Mouse (Mus musculus) CH12.LX (cell line): ENCODE measurements around the gene Cept1. TPM values are rescaled to one million over a fixed set of nuclear protein-coding genes. Genes with fewer than 3 reads are reported as not detected.
A peak's percentile ranks its signal among the peaks of the same experiment; 100 is the strongest.
"Not testable (repeated sequence)": the region's sequence is repeated elsewhere in the genome, so short reads cannot be mapped to it uniquely, and the experiment has no call there.

Experiments
- DNase-seq: peaks from one replicate; pipeline ENCODE4 v3.0.0-alpha.2; 2013; ENCODE audit errors: extremely low read depth
- H3K27ac ChIP-seq: 2 replicates; pipeline ENCODE4 v1.5.1; 2012; ENCODE audit warnings: low read depth, mild to moderate bottlenecking, control low read depth, moderate library complexity; ENCODE audit not compliant: insufficient read depth
- H3K27me3 ChIP-seq: replicated peaks from 2 replicates; pipeline ENCODE3; 2012; ENCODE audit warnings: inconsistent platforms
- H3K36me3 ChIP-seq, 2 experiments: replicated peaks in 1 of 2; 2 replicates each; pipeline versions ENCODE3 to v1.6.1; 2012; ENCODE audit warnings: inconsistent platforms in 1 of 2, low read length in 1 of 2, mild to moderate bottlenecking in 1 of 2, mixed read lengths in 1 of 2, moderate library complexity in 1 of 2; ENCODE audit not compliant: control insufficient read depth in 1 of 2, insufficient read depth in 1 of 2
- H3K4me1 ChIP-seq, 2 experiments: 2 replicates each; pipeline ENCODE4 v1.6.1; 2012; ENCODE audit warnings: inconsistent platforms in 1 of 2, moderate library complexity in 1 of 2; ENCODE audit not compliant: insufficient read depth in 2 of 2, control insufficient read depth in 1 of 2
- H3K4me2 ChIP-seq: 2 replicates; pipeline ENCODE4 v1.6.1; 2012; ENCODE audit warnings: low read depth, mild to moderate bottlenecking, control low read depth; ENCODE audit not compliant: poor library complexity, insufficient read depth, severe bottlenecking
- H3K4me3 ChIP-seq, 3 experiments: fragments of 150-350 bp in 1 of 3; sonication (generic) in 1 of 3; replicated peaks in 1 of 3; 2 replicates each; pipeline versions ENCODE3 to v1.5.1; 2011 to 2012; ENCODE audit warnings: low read depth in 2 of 3, low read length in 2 of 3, mild to moderate bottlenecking in 2 of 3, moderate library complexity in 2 of 3, control low read depth in 1 of 3, improper control_type of control experiment in 1 of 3, inconsistent platforms in 1 of 3, mixed read lengths in 1 of 3; ENCODE audit not compliant: poor library complexity in 1 of 3
- H3K79me2 ChIP-seq: replicated peaks from 2 replicates; pipeline ENCODE4 v1.6.1; 2012; ENCODE audit warnings: mild to moderate bottlenecking, moderate library complexity; ENCODE audit not compliant: control insufficient read depth, poor library complexity, insufficient read depth, severe bottlenecking; ENCODE audit errors: extremely low read depth
- H3K9ac ChIP-seq: 2 replicates; pipeline ENCODE4 v1.6.1; 2012; ENCODE audit warnings: low read depth, mild to moderate bottlenecking, control low read depth, moderate library complexity; ENCODE audit not compliant: insufficient read depth
- H3K9me3 ChIP-seq: replicated peaks from 2 replicates; pipeline ENCODE3; 2012; ENCODE audit warnings: low read length, inconsistent platforms, mixed read lengths
- CHD1 ChIP-seq: IDR thresholded peaks from 2 replicates; pipeline ENCODE4 v1.6.1; 2012; ENCODE audit warnings: low read depth, low read length, improper control_type of control experiment, inconsistent platforms
- CTCF ChIP-seq, 2 experiments: IDR thresholded peaks in 1 of 2; conservative IDR thresholded peaks in 1 of 2; 2 replicates each; pipeline ENCODE4 v1.5.1; 2011 to 2012; ENCODE audit warnings: low read depth in 2 of 2, low read length in 2 of 2, improper control_type of control experiment in 1 of 2, inconsistent platforms in 1 of 2, mild to moderate bottlenecking in 1 of 2, moderate library complexity in 1 of 2
- GABPA ChIP-seq: IDR thresholded peaks from 2 replicates; pipeline ENCODE4 v1.6.1; 2012; ENCODE audit warnings: low read depth, low read length, improper control_type of control experiment, inconsistent platforms; ENCODE audit not compliant: insufficient replicate concordance
- HCFC1 ChIP-seq: IDR thresholded peaks from 2 replicates; pipeline ENCODE4 v1.6.1; 2012; ENCODE audit warnings: low read depth, mild to moderate bottlenecking, inconsistent platforms, low read length, improper control_type of control experiment
- IRF4 ChIP-seq: IDR thresholded peaks from 2 replicates; pipeline ENCODE4 v1.6.1; 2014; ENCODE audit warnings: low read depth, mild to moderate bottlenecking, inconsistent platforms, low read length, improper control_type of control experiment
- KAT2A ChIP-seq: IDR thresholded peaks from 2 replicates; pipeline ENCODE4 v1.6.1; 2012; ENCODE audit warnings: low read length, improper control_type of control experiment, inconsistent platforms; ENCODE audit not compliant: insufficient replicate concordance
- MAZ ChIP-seq: IDR thresholded peaks from 2 replicates; pipeline ENCODE4 v1.6.1; 2012; ENCODE audit warnings: low read depth, mild to moderate bottlenecking, inconsistent platforms, low read length, improper control_type of control experiment, moderate library complexity
- MEF2A ChIP-seq: IDR thresholded peaks from 2 replicates; pipeline ENCODE4 v1.6.1; 2014; ENCODE audit warnings: low read depth, mild to moderate bottlenecking, inconsistent platforms, low read length, improper control_type of control experiment, borderline replicate concordance
- NELFE ChIP-seq: IDR thresholded peaks from 2 replicates; pipeline ENCODE4 v1.6.1; 2011; ENCODE audit warnings: low read depth, low read length, improper control_type of control experiment
- NRF1 ChIP-seq: IDR thresholded peaks from 2 replicates; pipeline ENCODE4 v1.6.1; 2014; ENCODE audit warnings: low read depth, mild to moderate bottlenecking, inconsistent platforms, low read length, improper control_type of control experiment, moderate library complexity
- POLR2A ChIP-seq: IDR thresholded peaks from 2 replicates; pipeline ENCODE4 v1.6.1; 2011; ENCODE audit warnings: low read depth, mild to moderate bottlenecking, improper control_type of control experiment, low read length
- TBP ChIP-seq: conservative IDR thresholded peaks from 2 replicates; pipeline ENCODE4 v1.6.1; 2011; ENCODE audit warnings: low read depth, low read length, improper control_type of control experiment
- TCF12 ChIP-seq: IDR thresholded peaks from 2 replicates; pipeline ENCODE4 v1.6.1; 2014; ENCODE audit warnings: low read depth, mild to moderate bottlenecking, inconsistent platforms, low read length, improper control_type of control experiment
- ZMIZ1 ChIP-seq: IDR thresholded peaks from 2 replicates; pipeline ENCODE4 v1.6.1; 2012; ENCODE audit warnings: low read depth, mild to moderate bottlenecking, inconsistent platforms, low read length, improper control_type of control experiment
- dilution Hi-C: fragments of 300-500 bp; cut with MboI; formaldehyde crosslinking; loops from 2 replicates; pipeline ENCODE4 v1.14.3; 2020; ENCODE audit warnings: low sequenced_read_pairs; ENCODE audit not compliant: extremely low pct_unique_long_range_greater_than_20kb, extremely low pct_ligation_motif_present
- in situ Hi-C: fragments of 300-500 bp; cut with MboI; formaldehyde crosslinking; loops from 3 replicates; pipeline ENCODE4 v1.14.3; 2019; ENCODE audit warnings: low sequenced_read_pairs, low pct_ligation_motif_present, low pct_unique_long_range_greater_than_20kb, mixed read lengths
- polyA plus RNA-seq: library from polyadenylated mRNA; unstranded; fragments of >175 nt; gene quantifications from 2 replicates; pipeline ENCODE4 v1.2.1, GENCODE M21; 2012; ENCODE audit warnings: low read depth; ENCODE audit not compliant: insufficient read length
- total RNA-seq, 2 experiments: library from RNA; depleted of rRNA; stranded (reverse); fragments of 300-350 nt in 1 of 2; fragments of >200 nt in 1 of 2; gene quantifications; 2 replicates each; pipeline ENCODE4 v1.2.3; 2012 to 2014

Gene Cept1
- 31.3 and 32.7 TPM in 2 replicates for total RNA-seq (2012; rRNA removed)
- 73.8 and 89.6 TPM in 2 replicates for total RNA-seq (2014; rRNA removed)
- 24.4 and 27.7 TPM in 2 replicates for polyA plus RNA-seq

DNA sequence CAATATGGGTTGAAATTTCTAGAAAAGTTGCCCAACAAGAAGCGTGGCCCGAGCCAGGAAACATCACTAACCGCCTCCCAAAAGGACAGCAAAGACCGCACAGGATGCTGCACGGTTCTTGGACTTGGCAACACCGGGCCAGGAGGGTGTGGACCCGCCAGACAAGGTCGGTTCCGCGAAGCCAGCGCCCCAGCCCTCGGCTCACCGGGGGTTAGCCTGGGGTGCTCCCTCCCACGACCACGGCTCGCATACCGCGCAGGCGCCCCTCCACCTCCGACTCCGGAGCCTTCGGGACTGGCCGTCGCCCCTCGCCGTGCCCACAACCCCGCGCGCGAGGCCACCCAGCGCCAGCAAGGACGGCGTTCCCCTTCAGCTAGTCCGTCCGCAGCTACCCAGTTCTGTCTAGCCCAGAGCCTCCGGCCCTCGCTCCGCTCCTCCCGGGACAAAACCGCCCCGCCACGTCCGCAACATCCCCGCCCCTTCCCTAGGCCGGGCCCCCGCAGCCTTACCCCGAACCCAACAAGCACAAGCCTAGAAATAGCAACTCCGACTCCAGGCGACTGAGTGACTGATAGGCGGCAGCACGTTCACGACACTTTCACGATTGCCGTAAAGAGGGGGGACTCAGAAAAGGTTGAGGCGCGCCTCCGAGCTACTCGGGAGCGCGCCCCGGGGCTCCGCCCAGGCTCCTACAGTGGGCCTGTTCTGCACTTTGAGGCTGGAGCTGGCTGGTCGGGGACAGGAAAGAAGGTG is at the start of gene Cept1, which contains the start of gene Dram2:
Gene Cept1 (minus strand): TSS at position 632 of the 753 bp plus-strand sequence.
Gene Dram2 (plus strand): TSS at position 628 of the 753 bp plus-strand sequence.
- peak; percentile 95 for DNase-seq
- Histone ChIP-seq H3K4me1 (peaks cover 7 to 48% of the 10 kb centered on the region in 2 experiments; a peak in 3 of 4 replicates), H3K9ac (peak within 1 kb of the TSS; percentile 88), H3K4me3 (peak within 1 kb of the TSS; percentile 86 to 98 (median 95)), H3K79me2 (peaks cover 41% of the 10 kb centered on the region), H3K27ac (peak within 1 kb of the TSS; percentile 83), H3K36me3 (peaks cover 0 to 11% of the 10 kb centered on the region in 2 experiments), H3K27me3 (no peaks in the 10 kb centered on the region), H3K9me3 (no peaks in the 10 kb centered on the region), H3K4me2 (peak within 1 kb of the TSS; percentile 89)
- dilution Hi-C loops: no loop called here
- TF ChIP-seq POLR2A (peak; percentile 85), TBP (0 out of 2 replicates have a peak, but pooled peaks have one; percentile 64), NRF1 (peak; percentile 70), MAZ (peak; percentile 50; the same call in 1 of the 2 replicates), IRF4 (peak; percentile 13; the same call in 1 of the 2 replicates), KAT2A (peak; percentile 68; the same call in 1 of the 2 replicates), ZMIZ1 (peak; percentile 73), CHD1 (no peak), GABPA (no peak), NELFE (peak; percentile 79), HCFC1 (peak; percentile 79), MEF2A (peak; percentile 78), TCF12 (peak; percentile 85), CTCF (conservative IDR thresholded peaks at IDR 0.05 in 1 of 2, IDR thresholded peaks at IDR 0.05 in 1 of 2; ENCODE audit: low read depth in 2 of 2, low read length in 2 of 2) (no peak)
- in situ Hi-C loops: no loop called here

DNA sequence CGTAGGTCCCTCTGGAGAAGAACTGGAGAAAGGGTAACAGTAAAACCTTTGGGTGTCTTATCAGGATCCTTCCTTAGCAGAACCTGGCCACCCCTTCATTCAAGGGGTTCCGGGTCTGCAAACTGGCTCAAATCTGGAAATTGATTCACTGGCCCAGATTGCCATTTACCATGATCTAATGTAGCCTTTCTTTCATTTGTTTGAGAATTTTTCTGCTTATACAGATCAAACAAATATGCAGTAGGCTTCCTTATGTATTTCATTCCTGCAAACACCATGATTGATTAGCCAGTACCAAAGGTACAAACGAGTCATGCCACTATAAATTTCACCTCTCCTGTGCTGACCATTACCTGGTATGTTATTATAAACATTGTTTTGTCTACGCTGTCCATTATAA is 46.0 kb upstream of the Cept1 start:
- H3K9me3 ChIP-seq, H3K27me3 ChIP-seq, H3K4me1 ChIP-seq, DNase-seq, in situ Hi-C loops, H3K79me2 ChIP-seq, H3K36me3 ChIP-seq, dilution Hi-C loops, H3K4me3 ChIP-seq, H3K9ac ChIP-seq, H3K27ac ChIP-seq, H3K4me2 ChIP-seq: not testable (repeated sequence)
